Mouse (Mus musculus) frontal cortex, postnatal 10 days (tissue): ENCODE data around the gene Auh.

Source experiments
- DNase-seq, 2 experiments: peaks; one replicate each; pipeline ENCODE4 v3.0.0; 2022; ENCODE audit warnings: low spot score in 2 of 2, mixed read lengths in 1 of 2

Gene Auh

GRCm38 (mm10) chr13:52921966-52922365 is 7.5 kb downstream of the Auh start:
- DNase-seq, result no peak

DNA sequence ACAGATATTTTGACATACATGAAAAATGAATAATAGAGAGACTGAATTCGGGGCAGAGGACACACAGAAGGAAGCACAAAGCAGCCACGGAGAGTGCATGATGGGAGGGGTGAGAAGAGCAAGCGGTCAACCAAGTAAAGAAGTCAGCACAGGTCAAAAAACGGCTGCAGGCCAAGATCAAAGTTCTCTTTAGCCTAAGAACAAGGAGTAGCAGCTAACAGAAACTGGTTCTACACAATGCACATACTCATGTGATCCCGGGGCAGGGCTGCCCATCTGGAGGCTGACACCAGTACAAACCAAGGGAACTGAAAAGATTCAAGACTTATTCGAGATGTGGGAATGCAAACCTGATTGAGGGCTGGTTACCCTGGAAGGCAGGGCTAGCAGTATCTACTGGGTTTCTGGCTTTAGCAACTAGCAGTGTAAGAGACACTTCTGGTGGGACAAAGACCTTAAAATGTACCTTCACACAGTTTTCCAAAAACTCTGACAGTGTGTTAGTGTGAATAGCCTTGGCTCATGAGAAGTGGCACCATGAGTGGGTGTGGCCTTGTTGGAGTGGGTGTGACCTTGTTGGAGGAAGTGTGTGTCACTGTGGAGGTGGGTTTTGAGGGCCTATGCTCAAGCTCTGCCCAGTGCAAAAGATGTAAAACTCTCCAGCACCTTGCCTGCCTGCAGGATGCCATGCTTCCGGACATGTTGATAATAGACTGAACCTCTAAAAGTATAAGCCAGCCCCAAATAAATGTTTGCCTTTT is 8.2 kb downstream of the Auh start:
- DNase-seq, result no peak

- DNase-seq, result no peak
Measured at GRCm38 (mm10) chr13:52919790-52920352, 9.6 kb downstream of the Auh start.

DNA sequence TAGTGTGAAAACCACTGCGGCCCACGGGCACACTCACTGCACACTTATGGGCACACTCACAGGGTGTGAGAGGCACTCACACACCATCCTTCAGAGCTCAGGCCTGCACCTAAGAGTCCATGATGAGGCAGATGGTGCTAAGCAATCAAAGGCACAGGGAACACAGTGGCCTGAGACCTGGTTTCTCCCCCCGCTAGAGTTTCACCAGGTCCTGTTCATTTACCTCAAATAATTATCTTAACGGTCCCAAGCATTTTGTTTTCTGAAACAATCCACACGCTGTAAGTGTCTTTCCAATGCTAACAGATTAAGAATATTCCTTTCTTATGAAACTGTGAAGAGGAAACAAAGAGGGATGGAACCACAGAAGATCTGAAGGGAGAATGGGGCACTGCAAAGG is 11.1 kb downstream of the Auh start:
- no peak for DNase-seq

DNA sequence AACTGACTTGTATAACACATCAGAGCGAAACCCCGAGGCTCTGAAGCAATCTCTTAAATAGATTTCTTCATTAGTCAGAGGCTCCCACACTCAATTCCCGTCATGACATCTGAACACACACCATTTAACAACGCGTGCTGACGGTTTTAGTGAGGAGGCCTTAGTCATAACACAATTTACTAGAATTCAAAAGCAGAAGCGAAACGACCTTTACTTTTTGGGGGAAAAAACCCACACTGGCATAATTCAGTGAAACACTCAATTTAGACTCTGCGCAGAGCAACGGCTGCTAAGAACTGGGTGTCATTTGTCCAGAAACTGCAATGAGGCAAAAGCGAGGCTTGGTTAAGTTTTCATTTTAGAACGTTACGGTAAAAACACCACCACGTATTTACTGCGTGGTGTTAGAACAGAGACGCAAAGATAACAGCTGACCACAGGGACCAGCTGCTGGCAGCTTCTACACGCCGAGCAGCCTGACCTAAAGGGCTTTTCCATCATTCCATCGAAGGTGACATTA is 14.8 kb downstream of the Auh start:
- DNase-seq, result no peak

- no peak for DNase-seq
Measured at GRCm38 (mm10) chr13:52913926-52914325, 15.6 kb downstream of the Auh start.

- DNase-seq, result no peak
Measured at GRCm38 (mm10) chr13:52912495-52912894, 17.0 kb downstream of the Auh start.

GRCm38 (mm10) chr13:52911259-52911658 is 18.2 kb downstream of the Auh start:
- DNase-seq, result no peak

DNA sequence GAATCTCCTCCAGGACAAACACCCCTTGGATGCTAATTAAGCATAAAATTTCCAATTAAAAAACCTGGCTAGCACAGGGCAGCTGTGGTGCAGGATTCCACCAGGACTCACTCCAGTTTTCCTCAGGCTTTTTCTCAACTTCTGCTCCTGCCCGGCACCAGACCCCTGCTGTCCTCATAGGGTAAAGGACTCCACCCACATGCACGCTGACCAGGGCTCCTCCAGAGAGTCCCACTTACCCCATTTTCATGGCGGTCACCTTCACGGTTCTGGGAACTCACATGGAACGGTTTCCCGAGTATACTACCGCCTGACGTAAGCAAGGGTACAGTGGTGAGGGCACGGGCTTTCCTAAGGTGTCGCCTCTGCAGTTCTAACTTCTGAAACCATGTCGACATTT is 23.2 kb downstream of the Auh start:
- DNase-seq, result no peak

- no peak for DNase-seq
Measured at GRCm38 (mm10) chr13:52904175-52904574, 25.3 kb downstream of the Auh start.

DNA sequence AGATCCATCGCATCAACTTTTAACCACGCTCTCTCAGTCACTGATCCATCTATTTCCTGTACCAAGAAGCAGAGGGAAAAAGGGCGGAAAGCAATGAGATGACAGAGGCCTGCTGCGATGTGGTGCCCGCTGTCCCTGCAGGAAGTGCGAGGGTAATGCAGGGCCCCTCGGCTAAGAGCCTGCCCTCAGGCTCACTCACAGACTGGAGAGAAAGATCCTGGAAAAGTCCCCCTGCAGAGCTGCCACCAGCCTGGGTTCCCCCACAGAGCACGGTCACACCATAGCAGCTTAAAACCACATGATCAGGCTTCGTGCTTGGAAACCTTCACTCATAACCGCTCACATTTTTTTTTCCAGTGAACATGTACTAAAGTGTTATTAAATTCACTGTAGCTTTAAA is 25.7 kb downstream of the Auh start:
- DNase-seq, result no peak

DNA sequence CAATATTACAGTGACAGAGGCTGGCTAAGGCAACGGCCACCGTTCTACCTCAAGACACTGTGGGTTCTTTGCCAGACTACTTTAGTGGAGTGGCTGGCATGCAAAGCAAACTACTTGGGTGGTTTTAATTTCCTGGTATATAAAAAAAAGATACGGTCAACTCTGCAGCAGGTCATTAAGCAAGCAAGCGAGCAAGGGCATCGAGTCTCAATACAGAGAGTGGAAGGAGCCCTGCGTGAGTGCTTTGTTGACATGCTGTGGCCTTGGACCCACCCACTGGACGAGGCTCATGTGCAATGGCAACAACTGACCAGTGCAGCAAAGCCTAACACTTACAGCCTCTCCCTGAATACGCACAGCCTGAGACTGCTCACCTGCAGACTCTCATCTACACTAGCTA is 27.0 kb downstream of the Auh start:
- DNase-seq, result no peak

GRCm38 (mm10) chr13:52899664-52900063 is 29.8 kb downstream of the Auh start:
- no peak for DNase-seq

DNA sequence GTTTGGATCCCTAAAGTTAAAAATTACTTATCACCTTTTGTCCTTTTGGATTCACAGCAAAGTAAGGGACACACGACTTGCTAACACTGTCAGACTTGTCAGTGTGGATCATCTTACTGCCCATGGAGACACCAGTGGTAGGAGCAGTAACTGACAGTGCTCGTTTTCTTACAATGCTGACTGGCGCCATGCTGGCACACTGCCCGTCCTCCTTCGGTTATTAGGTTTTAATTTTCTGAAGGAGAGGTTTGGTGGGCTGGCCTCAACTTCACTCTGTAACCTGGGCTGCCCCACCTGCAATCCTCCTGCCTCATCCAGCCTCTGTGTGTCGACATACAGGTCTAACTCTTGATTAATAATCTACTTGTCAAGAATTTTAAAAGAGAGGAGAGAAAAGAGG is 31.7 kb downstream of the Auh start:
- no peak for DNase-seq

- DNase-seq, result peak in 1 of 2 experiments; percentile 33
Measured at GRCm38 (mm10) chr13:52892791-52893190, 36.7 kb downstream of the Auh start.

- no peak for DNase-seq
Measured at GRCm38 (mm10) chr13:52892065-52892503, 37.4 kb downstream of the Auh start.

GRCm38 (mm10) chr13:52890313-52890712 is 39.2 kb downstream of the Auh start:
- no peak for DNase-seq

DNA sequence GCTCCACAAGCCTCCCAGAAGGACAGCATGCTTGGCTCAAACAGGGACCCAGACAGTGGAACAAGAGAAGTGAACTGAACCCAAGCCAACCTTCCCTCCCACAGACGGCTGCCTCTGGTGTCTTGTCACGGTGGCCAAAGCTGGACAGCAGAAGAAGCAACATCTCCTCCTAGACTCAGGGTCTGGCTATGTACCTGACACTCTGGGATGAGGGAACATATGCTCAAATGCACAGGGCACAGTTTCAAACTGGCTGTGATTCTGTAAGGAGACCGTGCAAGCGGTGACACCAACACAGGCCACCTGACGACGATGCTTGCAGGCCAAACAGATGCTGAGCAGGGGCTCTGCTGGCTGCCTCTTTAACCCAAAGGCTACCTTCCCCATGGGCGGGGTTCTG is 42.7 kb downstream of the Auh start:
- no peak for DNase-seq

DNA sequence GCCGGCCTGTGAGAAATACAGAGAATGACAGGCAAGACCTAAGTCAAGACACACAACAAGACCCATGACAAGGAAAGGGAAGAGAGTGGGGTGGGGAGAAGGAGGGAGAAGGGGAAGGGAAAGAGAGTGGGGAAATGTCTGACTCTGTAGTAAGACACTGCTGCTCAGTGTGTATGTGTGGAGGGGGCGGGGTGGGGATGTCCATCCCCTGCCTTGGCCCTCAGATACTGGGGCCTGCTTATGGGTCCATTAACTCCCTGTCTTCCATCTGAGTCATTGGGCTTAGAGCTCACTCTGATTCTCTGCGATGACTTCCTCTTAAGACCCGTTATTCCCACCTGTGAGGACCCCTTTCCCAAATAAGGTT is 45.5 kb downstream of the Auh start:
- DNase-seq, result no peak

- no peak for DNase-seq
Measured at GRCm38 (mm10) chr13:52883084-52883959, 46.2 kb downstream of the Auh start.

- no peak for DNase-seq
Measured at GRCm38 (mm10) chr13:52880386-52880785, 49.1 kb downstream of the Auh start.

GRCm38 (mm10) chr13:52879918-52880317 is 49.6 kb downstream of the Auh start:
- no peak for DNase-seq
